Mouse (Mus musculus): Measurements from ENCODE around the gene Vat1l.

- TF ChIP-seq POLR2A (IDR thresholded peaks at IDR 0.05; ENCODE audit: extremely low read depth, insufficient read depth, low read length): no peak
- no peak for TF ChIP-seq CTCF (IDR thresholded peaks at IDR 0.05; ENCODE audit: low read depth, low read length)
These were observed 92.8 kb downstream of the Vat1l start for GRCm38 (mm10) chr8:114298253-114298652.

Data from liver, adult 2 months (tissue).